Mouse (Mus musculus): Measurements from ENCODE around the gene Cnih2. TPM values are rescaled to one million over a fixed set of nuclear protein-coding genes. Genes with fewer than 3 reads are reported as not detected.
A peak's percentile ranks its signal among the peaks of the same experiment; 100 is the strongest.

Gene Cnih2
- polyA plus RNA-seq, 1 experiment = 43.5 TPM

- H3K27me3 ChIP-seq (ENCODE audit: control insufficient read depth, insufficient read depth, low read length) = no peaks in the 10 kb centered on the region
Measured at GRCm38 (mm10) chr19:5051515-5051914, 46.8 kb downstream of the Cnih2 start.

GRCm38 (mm10) chr19:5051031-5051430, 47.3 kb downstream of the Cnih2 start:
- no peaks in the 10 kb centered on the region for H3K27me3 ChIP-seq (ENCODE audit: control insufficient read depth, insufficient read depth, low read length)
- H3K4me1 ChIP-seq (ENCODE audit: control insufficient read depth, insufficient read depth, low read length) = peaks cover 6% of the 10 kb centered on the region
- peak overlapping the region; percentile 56 for H3K4me3 ChIP-seq (ENCODE audit: control insufficient read depth, low read depth, low read length)
- TF ChIP-seq CTCF (IDR thresholded peaks at IDR 0.05; ENCODE audit: control insufficient read depth, insufficient read depth, insufficient replicate concordance, low read depth, low read length) (no peak), POLR2A (IDR thresholded peaks at IDR 0.05; ENCODE audit: control insufficient read depth, low read depth, low read length) (no peak)
- H3K36me3 ChIP-seq (ENCODE audit: control insufficient read depth, insufficient read depth, low read length) = no peaks in the 10 kb centered on the region; the same call in 1 of the 2 replicates
- no peak overlapping the region for H3K27ac ChIP-seq (ENCODE audit: control insufficient read depth, insufficient read depth, low read depth, low read length)

More at GRCm38 (mm10) chr19:5051515-5051914, 46.8 kb downstream of the Cnih2 start:
- TF ChIP-seq CTCF (IDR thresholded peaks at IDR 0.05; ENCODE audit: control insufficient read depth, insufficient read depth, insufficient replicate concordance, low read depth, low read length) (no peak), POLR2A (IDR thresholded peaks at IDR 0.05; ENCODE audit: control insufficient read depth, low read depth, low read length) (no peak)
- no peaks in the 10 kb centered on the region; the same call in 1 of the 2 replicates for H3K36me3 ChIP-seq (ENCODE audit: control insufficient read depth, insufficient read depth, low read length)
- H3K4me3 ChIP-seq (ENCODE audit: control insufficient read depth, low read depth, low read length) = peak overlapping the region; percentile 56
- H3K4me1 ChIP-seq (ENCODE audit: control insufficient read depth, insufficient read depth, low read length) = peaks cover 6% of the 10 kb centered on the region
- no peak overlapping the region for H3K27ac ChIP-seq (ENCODE audit: control insufficient read depth, insufficient read depth, low read depth, low read length)

GRCm38 (mm10) chr19:5050047-5050905, 48.0 kb downstream of the Cnih2 start, which contains the start of gene Rin1:
TSS of gene Rin1 (plus strand) at chr19:5050481.
- peak; percentile 51; the same call in 1 of the 2 replicates for TF ChIP-seq POLR2A (IDR thresholded peaks at IDR 0.05; ENCODE audit: control insufficient read depth, low read depth, low read length)
- peak; percentile 7; the same call in 1 of the 2 replicates for TF ChIP-seq CTCF (IDR thresholded peaks at IDR 0.05; ENCODE audit: control insufficient read depth, insufficient read depth, insufficient replicate concordance, low read depth, low read length)
- no peaks in the 10 kb centered on the region; the same call in 1 of the 2 replicates for H3K36me3 ChIP-seq (ENCODE audit: control insufficient read depth, insufficient read depth, low read length)
- peak within 1 kb of the TSS; percentile 57 for H3K4me3 ChIP-seq (ENCODE audit: control insufficient read depth, low read depth, low read length)

GRCm38 (mm10) chr19:5049325-5049724, 49.0 kb downstream of the Cnih2 start:
- no peak for TF ChIP-seq CTCF (IDR thresholded peaks at IDR 0.05; ENCODE audit: control insufficient read depth, insufficient read depth, insufficient replicate concordance, low read depth, low read length)
- TF ChIP-seq POLR2A (IDR thresholded peaks at IDR 0.05; ENCODE audit: control insufficient read depth, low read depth, low read length) = no peak
- peaks cover 6% of the 10 kb centered on the region for H3K4me1 ChIP-seq (ENCODE audit: control insufficient read depth, insufficient read depth, low read length)
- H3K4me3 ChIP-seq (ENCODE audit: control insufficient read depth, low read depth, low read length) = peak overlapping the region; percentile 0
- H3K27ac ChIP-seq (ENCODE audit: control insufficient read depth, insufficient read depth, low read depth, low read length) = no peak overlapping the region
- H3K36me3 ChIP-seq (ENCODE audit: control insufficient read depth, insufficient read depth, low read length) = no peaks in the 10 kb centered on the region; the same call in 1 of the 2 replicates
- no peaks in the 10 kb centered on the region for H3K27me3 ChIP-seq (ENCODE audit: control insufficient read depth, insufficient read depth, low read length)

More at GRCm38 (mm10) chr19:5050047-5050905, 48.0 kb downstream of the Cnih2 start, which contains the start of gene Rin1:
- no peaks in the 10 kb centered on the region for H3K27me3 ChIP-seq (ENCODE audit: control insufficient read depth, insufficient read depth, low read length)
- no peak within 1 kb of the TSS for H3K27ac ChIP-seq (ENCODE audit: control insufficient read depth, insufficient read depth, low read depth, low read length)
- H3K4me1 ChIP-seq (ENCODE audit: control insufficient read depth, insufficient read depth, low read length) = peaks cover 6% of the 10 kb centered on the region

GRCm38 (mm10) chr19:5048138-5049056, 49.9 kb downstream of the Cnih2 start:
- peaks cover 6% of the 10 kb centered on the region for H3K4me1 ChIP-seq (ENCODE audit: control insufficient read depth, insufficient read depth, low read length)
- H3K4me3 ChIP-seq (ENCODE audit: control insufficient read depth, low read depth, low read length) = no peak overlapping the region
- no peaks in the 10 kb centered on the region; the same call in 1 of the 2 replicates for H3K36me3 ChIP-seq (ENCODE audit: control insufficient read depth, insufficient read depth, low read length)
- no peaks in the 10 kb centered on the region for H3K27me3 ChIP-seq (ENCODE audit: control insufficient read depth, insufficient read depth, low read length)
- no peak overlapping the region for H3K27ac ChIP-seq (ENCODE audit: control insufficient read depth, insufficient read depth, low read depth, low read length)
- no peak for TF ChIP-seq CTCF (IDR thresholded peaks at IDR 0.05; ENCODE audit: control insufficient read depth, insufficient read depth, insufficient replicate concordance, low read depth, low read length)

GRCm38 (mm10) chr19:5045531-5045930, 52.8 kb downstream of the Cnih2 start:
- no peak overlapping the region for H3K27ac ChIP-seq (ENCODE audit: control insufficient read depth, insufficient read depth, low read depth, low read length)
- no peaks in the 10 kb centered on the region for H3K27me3 ChIP-seq (ENCODE audit: control insufficient read depth, insufficient read depth, low read length)
- H3K4me1 ChIP-seq (ENCODE audit: control insufficient read depth, insufficient read depth, low read length) = no peaks in the 10 kb centered on the region; the same call in 1 of the 2 replicates
- H3K36me3 ChIP-seq (ENCODE audit: control insufficient read depth, insufficient read depth, low read length) = no peaks in the 10 kb centered on the region; the same call in 1 of the 2 replicates
- TF ChIP-seq CTCF (IDR thresholded peaks at IDR 0.05; ENCODE audit: control insufficient read depth, insufficient read depth, insufficient replicate concordance, low read depth, low read length) (no peak), POLR2A (IDR thresholded peaks at IDR 0.05; ENCODE audit: control insufficient read depth, low read depth, low read length) (no peak)
- H3K4me3 ChIP-seq (ENCODE audit: control insufficient read depth, low read depth, low read length) = peak overlapping the region; percentile 11

Other genes with a start within 250 kb of the Cnih2 start
- gene Ctsf, start 243.4 kb downstream of the Cnih2 start, polyA plus RNA-seq (2012; rRNA removed) = 32.4 and 35.7 TPM in 2 replicates
- 8.6 and 8.9 TPM in 2 replicates for gene Actn3, start 220.6 kb downstream of the Cnih2 start, polyA plus RNA-seq (2012; rRNA removed)
- 9.2 and 10.7 TPM in 2 replicates for gene Zdhhc24, start 219.9 kb downstream of the Cnih2 start, polyA plus RNA-seq (2012; rRNA removed)
- 15.5 and 16.5 TPM in 2 replicates for gene Bbs1, start 191.9 kb downstream of the Cnih2 start, polyA plus RNA-seq (2012; rRNA removed)
- 81.8 and 95.7 TPM in 2 replicates for gene Dpp3, start 170.2 kb downstream of the Cnih2 start, polyA plus RNA-seq (2012; rRNA removed)
- gene Peli3, start 155.4 kb downstream of the Cnih2 start, polyA plus RNA-seq (2012; rRNA removed) = 0.77 and 0.96 TPM in 2 replicates
- 76.0 and 89.3 TPM in 2 replicates for gene Mrpl11, start 136.4 kb downstream of the Cnih2 start, polyA plus RNA-seq (2012; rRNA removed)
- gene Npas4, start 108.2 kb downstream of the Cnih2 start, polyA plus RNA-seq (2012; rRNA removed) = 1.4 and 1.5 TPM in 2 replicates
- 4.9 and 5.2 TPM in 2 replicates for gene Slc29a2, start 74.7 kb downstream of the Cnih2 start, polyA plus RNA-seq (2012; rRNA removed)
- 3.7 and 4.2 TPM in 2 replicates for gene B4gat1, start 59.7 kb downstream of the Cnih2 start, polyA plus RNA-seq (2012; rRNA removed)
- 0.61 and 0.98 TPM in 2 replicates for gene AC124502.3, start 59.6 kb downstream of the Cnih2 start, polyA plus RNA-seq (2012; rRNA removed)
- 200 and 216 TPM in 2 replicates for gene Brms1, start 57.2 kb downstream of the Cnih2 start, polyA plus RNA-seq (2012; rRNA removed)
- gene Rin1, start 48.0 kb downstream of the Cnih2 start, polyA plus RNA-seq (2012; rRNA removed) = 27.1 and 27.5 TPM in 2 replicates
- 2.5 and 2.9 TPM in 2 replicates for gene Cd248, start 30.4 kb downstream of the Cnih2 start, polyA plus RNA-seq (2012; rRNA removed)
- gene Tmem151a, start 13.0 kb downstream of the Cnih2 start, polyA plus RNA-seq (2012; rRNA removed) = 22.5 and 22.6 TPM in 2 replicates
- 134 and 144 TPM in 2 replicates for gene Yif1a, start 10.0 kb downstream of the Cnih2 start, polyA plus RNA-seq (2012; rRNA removed)
- 113 and 124 TPM in 2 replicates for gene Rab1b, start 8.6 kb upstream of the Cnih2 start, polyA plus RNA-seq (2012; rRNA removed)
- 92.7 and 92.9 TPM in 2 replicates for gene Klc2, start 20.0 kb upstream of the Cnih2 start, polyA plus RNA-seq (2012; rRNA removed)
- 163 and 169 TPM in 2 replicates for gene Pacs1, start 174.6 kb upstream of the Cnih2 start, polyA plus RNA-seq (2012; rRNA removed)
- gene Sf3b2, start 196.9 kb upstream of the Cnih2 start, polyA plus RNA-seq (2012; rRNA removed) = 92.2 and 93.4 TPM in 2 replicates
- 2.2 and 2.4 TPM in 2 replicates for gene Gal3st3, start 199.8 kb upstream of the Cnih2 start, polyA plus RNA-seq (2012; rRNA removed)
- 219 and 262 TPM in 2 replicates for gene Catsper1, start 237.2 kb upstream of the Cnih2 start, polyA plus RNA-seq (2012; rRNA removed)

Measured in testis, adult 2 months (tissue).